Mouse (Mus musculus): ENCODE data around the gene Tnfrsf4. TPM values are rescaled to one million over a fixed set of nuclear protein-coding genes. Genes with fewer than 3 reads are reported as not detected.
A peak's percentile ranks its signal among the peaks of the same experiment; 100 is the strongest.

Gene Tnfrsf4
- polyA plus RNA-seq, 1 experiment: 12.4 TPM

- WGBS: 36% methylated on average over 7 of the region's 7 CpGs
- peak overlapping the region; percentile 28 for H3K27ac ChIP-seq (ENCODE audit: control insufficient read depth, insufficient read depth, low read depth, low read length, poor library complexity)
- H3K4me3 ChIP-seq (replicated peaks; ENCODE audit: control insufficient read depth, low read depth, low read length): peak overlapping the region; percentile 34
- H3K4me1 ChIP-seq (ENCODE audit: control insufficient read depth, insufficient read depth, low read length): peaks cover 11% of the 10 kb centered on the region
- no peak for TF ChIP-seq CTCF (IDR thresholded peaks at IDR 0.05; ENCODE audit: control insufficient read depth, insufficient read depth, low read length)
- no peak for TF ChIP-seq POLR2A (IDR thresholded peaks at IDR 0.05; ENCODE audit: borderline replicate concordance, control insufficient read depth, low read depth, low read length)
Measured at GRCm38 (mm10) chr4:156031255-156031592, 17.6 kb downstream of the Tnfrsf4 start.

- WGBS: 5% methylated on average over 24 of the region's 24 CpGs
- TF ChIP-seq CTCF (IDR thresholded peaks at IDR 0.05; ENCODE audit: control insufficient read depth, insufficient read depth, low read length): no peak
- TF ChIP-seq POLR2A (IDR thresholded peaks at IDR 0.05; ENCODE audit: borderline replicate concordance, control insufficient read depth, low read depth, low read length): no peak
- Histone ChIP-seq H3K27ac (ENCODE audit: control insufficient read depth, insufficient read depth, low read depth, low read length, poor library complexity) (peak overlapping the region; percentile 28), H3K4me3 (replicated peaks; ENCODE audit: control insufficient read depth, low read depth, low read length) (peak overlapping the region; percentile 34), H3K4me1 (ENCODE audit: control insufficient read depth, insufficient read depth, low read length) (peaks cover 9% of the 10 kb centered on the region)
Measured at GRCm38 (mm10) chr4:156031593-156032391, 18.1 kb downstream of the Tnfrsf4 start.

- Histone ChIP-seq H3K4me3 (replicated peaks; ENCODE audit: control insufficient read depth, low read depth, low read length) (no peak overlapping the region), H3K4me1 (ENCODE audit: control insufficient read depth, insufficient read depth, low read length) (peaks cover 9% of the 10 kb centered on the region), H3K27ac (ENCODE audit: control insufficient read depth, insufficient read depth, low read depth, low read length, poor library complexity) (peak overlapping the region; percentile 37; the same call in 1 of the 2 replicates)
- no peak for TF ChIP-seq CTCF (IDR thresholded peaks at IDR 0.05; ENCODE audit: control insufficient read depth, insufficient read depth, low read length)
- no peak for TF ChIP-seq POLR2A (IDR thresholded peaks at IDR 0.05; ENCODE audit: borderline replicate concordance, control insufficient read depth, low read depth, low read length)
- WGBS: 27% methylated on average over 4 of the region's 4 CpGs
Measured at GRCm38 (mm10) chr4:156032856-156033255, 19.2 kb downstream of the Tnfrsf4 start.

GRCm38 (mm10) chr4:156033476-156034119 is 20.0 kb downstream of the Tnfrsf4 start:
- Histone ChIP-seq H3K4me1 (ENCODE audit: control insufficient read depth, insufficient read depth, low read length) (peaks cover 9% of the 10 kb centered on the region), H3K4me3 (replicated peaks; ENCODE audit: control insufficient read depth, low read depth, low read length) (no peak overlapping the region), H3K27ac (ENCODE audit: control insufficient read depth, insufficient read depth, low read depth, low read length, poor library complexity) (peak overlapping the region; percentile 48; the same call in 1 of the 2 replicates)
- 23% methylated on average over 6 of the region's 6 CpGs for WGBS
- no peak for TF ChIP-seq POLR2A (IDR thresholded peaks at IDR 0.05; ENCODE audit: borderline replicate concordance, control insufficient read depth, low read depth, low read length)
- TF ChIP-seq CTCF (IDR thresholded peaks at IDR 0.05; ENCODE audit: control insufficient read depth, insufficient read depth, low read length): peak; percentile 83

- peaks cover 9% of the 10 kb centered on the region for H3K4me1 ChIP-seq (ENCODE audit: control insufficient read depth, insufficient read depth, low read length)
- H3K4me3 ChIP-seq (replicated peaks; ENCODE audit: control insufficient read depth, low read depth, low read length): no peak overlapping the region
- H3K27ac ChIP-seq (ENCODE audit: control insufficient read depth, insufficient read depth, low read depth, low read length, poor library complexity): no peak overlapping the region
- TF ChIP-seq CTCF (IDR thresholded peaks at IDR 0.05; ENCODE audit: control insufficient read depth, insufficient read depth, low read length) (no peak), POLR2A (IDR thresholded peaks at IDR 0.05; ENCODE audit: borderline replicate concordance, control insufficient read depth, low read depth, low read length) (no peak)
- 80% methylated on average over 4 of the region's 4 CpGs for WGBS
Measured at GRCm38 (mm10) chr4:156034301-156034700, 20.7 kb downstream of the Tnfrsf4 start.

- H3K27ac ChIP-seq (ENCODE audit: control insufficient read depth, insufficient read depth, low read depth, low read length, poor library complexity): no peak overlapping the region
- H3K4me3 ChIP-seq (replicated peaks; ENCODE audit: control insufficient read depth, low read depth, low read length): no peak overlapping the region
- no peak for TF ChIP-seq POLR2A (IDR thresholded peaks at IDR 0.05; ENCODE audit: borderline replicate concordance, control insufficient read depth, low read depth, low read length)
- peaks cover 9% of the 10 kb centered on the region for H3K4me1 ChIP-seq (ENCODE audit: control insufficient read depth, insufficient read depth, low read length)
- 6% methylated on average over 25 of the region's 25 CpGs for WGBS
Measured at GRCm38 (mm10) chr4:156034901-156035300, 21.3 kb downstream of the Tnfrsf4 start.

- Histone ChIP-seq H3K27ac (ENCODE audit: control insufficient read depth, insufficient read depth, low read depth, low read length, poor library complexity) (no peak overlapping the region), H3K4me3 (replicated peaks; ENCODE audit: control insufficient read depth, low read depth, low read length) (no peak overlapping the region), H3K4me1 (ENCODE audit: control insufficient read depth, insufficient read depth, low read length) (no peaks in the 10 kb centered on the region)
- WGBS: 64% methylated on average over 5 of the region's 5 CpGs
- TF ChIP-seq POLR2A (IDR thresholded peaks at IDR 0.05; ENCODE audit: borderline replicate concordance, control insufficient read depth, low read depth, low read length): no peak
- 0 out of 2 replicates have a peak, but pooled peaks have one; percentile 0 for TF ChIP-seq CTCF (IDR thresholded peaks at IDR 0.05; ENCODE audit: control insufficient read depth, insufficient read depth, low read length)
Measured at GRCm38 (mm10) chr4:156044754-156045153, 31.1 kb downstream of the Tnfrsf4 start.

GRCm38 (mm10) chr4:156049779-156050178 is 36.1 kb downstream of the Tnfrsf4 start:
- Histone ChIP-seq H3K27ac (ENCODE audit: control insufficient read depth, insufficient read depth, low read depth, low read length, poor library complexity) (no peak overlapping the region), H3K4me3 (replicated peaks; ENCODE audit: control insufficient read depth, low read depth, low read length) (no peak overlapping the region), H3K4me1 (ENCODE audit: control insufficient read depth, insufficient read depth, low read length) (no peaks in the 10 kb centered on the region)
- WGBS: 6% methylated on average over 3 of the region's 3 CpGs
- TF ChIP-seq POLR2A (IDR thresholded peaks at IDR 0.05; ENCODE audit: borderline replicate concordance, control insufficient read depth, low read depth, low read length) (no peak), CTCF (IDR thresholded peaks at IDR 0.05; ENCODE audit: control insufficient read depth, insufficient read depth, low read length) (no peak)
